Mouse (Mus musculus): ENCODE measurements around the gene Tuba1a.

GRCm38 (mm10) chr15:98943133-98943532 lies 10.4 kb downstream of the Tuba1a start:
- TF ChIP-seq POLR2A (IDR thresholded peaks at IDR 0.05; ENCODE audit: low read depth, low read length) (no peak), CTCF (IDR thresholded peaks at IDR 0.05; ENCODE audit: borderline replicate concordance, insufficient read depth, low read length) (no peak)
